Mouse (Mus musculus): ENCODE measurements around the gene Ifitm7. TPM values are rescaled to one million over a fixed set of nuclear protein-coding genes. Genes with fewer than 3 reads are reported as not detected.

The Ifitm7 gene
- total RNA-seq (2014; rRNA removed) = 0.60 TPM in 1 of 2 replicates, not detected in the other
- 0.91 and 1.0 TPM in 2 replicates for polyA plus RNA-seq (2015; fragmentation: Nextera tagmentation; extraction: Ambion mirVana)

DNA sequence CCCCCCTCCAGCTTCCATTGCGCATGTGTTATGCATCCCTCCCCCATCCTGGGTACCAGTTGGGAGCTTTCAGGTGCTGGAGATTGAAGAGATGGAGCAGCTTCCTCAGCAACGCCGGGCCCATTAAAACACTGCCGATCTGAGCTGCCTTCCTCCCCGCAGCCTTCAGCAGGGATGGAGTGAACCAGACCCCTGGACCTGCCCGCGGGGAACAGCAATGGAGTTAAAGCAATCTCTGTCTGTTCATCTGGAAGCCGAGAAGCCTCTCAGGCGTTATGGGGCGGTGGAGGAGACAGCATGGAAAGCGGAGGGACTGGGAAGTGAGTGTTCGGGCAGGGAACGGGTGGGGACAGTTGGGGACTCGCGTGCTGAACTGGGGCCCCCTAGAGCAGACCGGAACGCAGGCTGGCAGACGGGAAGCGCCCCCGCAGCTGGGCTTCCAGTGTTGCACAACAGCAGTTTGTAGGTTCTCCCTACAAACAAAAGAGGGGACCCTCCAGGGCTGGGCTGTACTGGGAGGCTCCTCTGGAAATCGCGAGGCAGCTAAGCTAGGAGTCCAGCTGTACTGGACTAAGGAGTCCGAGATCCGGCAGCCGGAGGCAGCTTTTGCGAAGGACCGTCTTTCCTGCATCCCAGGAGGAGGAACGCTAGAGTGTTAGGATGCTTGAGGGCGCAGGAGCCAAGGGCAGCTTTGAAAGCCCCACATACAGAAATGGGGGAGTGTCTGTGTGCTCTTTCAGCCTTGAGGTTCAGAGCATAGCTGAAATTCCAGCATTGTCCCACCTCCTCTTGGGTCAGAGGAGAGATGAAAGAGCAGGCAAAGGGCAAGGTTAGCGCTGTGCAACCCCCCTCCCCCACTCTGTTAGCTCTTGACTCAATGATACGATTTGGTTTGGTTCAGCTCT lies at the start of gene Ifitm7, which contains the start of gene 2900011O08Rik:
Ifitm7 (minus strand) TSS at position 315 of the 905 bp plus-strand sequence.
2900011O08Rik (plus strand) TSS at position 31 of the 905 bp plus-strand sequence.
- no peaks in the 10 kb centered on the region for H3K9me3 ChIP-seq (ENCODE audit: low read length)
- no peak for TF ChIP-seq CTCF (IDR thresholded peaks at IDR 0.05)
- H3K27ac ChIP-seq (ENCODE audit: low read depth, low read length) = peak within 1 kb of the TSS; percentile 93
- peak within 1 kb of the TSS; percentile 81 for H3K4me3 ChIP-seq (ENCODE audit: low read depth, low read length)
- no peaks in the 10 kb centered on the region for H3K36me3 ChIP-seq (ENCODE audit: insufficient read depth, low read length)
- under 1% methylated on average over 31 of the region's 31 CpGs for WGBS
- DNase-seq (ENCODE audit: low spot score) = peak; percentile 74
- peak within 1 kb of the TSS; percentile 80 for H3K9ac ChIP-seq (replicated peaks; ENCODE audit: low read length, poor library complexity, severe bottlenecking)
- H3K4me2 ChIP-seq (ENCODE audit: low read depth, low read length, poor library complexity, severe bottlenecking) = peak within 1 kb of the TSS; percentile 77
- 0 out of 2 replicates have a peak, but pooled peaks cover 9% of the 10 kb centered on the region for H3K4me1 ChIP-seq (ENCODE audit: insufficient read depth, low read length)
- peak; percentile 84 for ATAC-seq (ENCODE audit: low FRiP score)
- no peaks in the 10 kb centered on the region for H3K27me3 ChIP-seq (ENCODE audit: insufficient read depth, low read length)

DNA sequence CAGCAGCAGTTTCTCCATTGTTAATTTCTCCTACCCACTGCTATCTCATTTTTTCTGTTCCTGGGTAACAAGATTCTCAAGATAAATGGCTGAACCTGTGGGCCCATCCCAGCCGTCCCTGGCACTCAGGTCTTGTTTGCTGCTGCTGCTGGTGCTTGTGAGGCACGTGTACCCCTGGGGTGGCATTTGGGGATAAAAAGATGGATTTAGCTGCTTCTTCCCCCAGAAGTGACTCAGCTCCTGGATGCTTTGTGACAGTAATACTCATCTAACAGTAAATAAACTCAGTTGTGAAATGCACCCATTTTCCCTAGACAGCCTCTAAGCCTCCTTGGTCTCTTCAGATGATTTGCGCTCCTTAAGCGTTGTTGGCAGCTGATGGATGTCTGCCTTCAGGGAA lies 46.4 kb upstream of the Ifitm7 start:
- Histone ChIP-seq H3K36me3 (ENCODE audit: insufficient read depth, low read length) (no peaks in the 10 kb centered on the region; the same call in 1 of the 2 replicates), H3K4me3 (ENCODE audit: low read depth, low read length) (no peak overlapping the region), H3K4me2 (ENCODE audit: low read depth, low read length, poor library complexity, severe bottlenecking) (no peak overlapping the region), H3K27ac (ENCODE audit: low read depth, low read length) (no peak overlapping the region), H3K4me1 (ENCODE audit: insufficient read depth, low read length) (no peaks in the 10 kb centered on the region), H3K27me3 (ENCODE audit: insufficient read depth, low read length) (no peaks in the 10 kb centered on the region), H3K9ac (replicated peaks; ENCODE audit: low read length, poor library complexity, severe bottlenecking) (no peak overlapping the region), H3K9me3 (ENCODE audit: low read length) (no peaks in the 10 kb centered on the region)
- no peak for TF ChIP-seq CTCF (IDR thresholded peaks at IDR 0.05)
- DNase-seq (ENCODE audit: low spot score) (no peak), ATAC-seq (ENCODE audit: low FRiP score) (no peak)
- 89% methylated on average over 4 of the region's 4 CpGs for WGBS

DNA sequence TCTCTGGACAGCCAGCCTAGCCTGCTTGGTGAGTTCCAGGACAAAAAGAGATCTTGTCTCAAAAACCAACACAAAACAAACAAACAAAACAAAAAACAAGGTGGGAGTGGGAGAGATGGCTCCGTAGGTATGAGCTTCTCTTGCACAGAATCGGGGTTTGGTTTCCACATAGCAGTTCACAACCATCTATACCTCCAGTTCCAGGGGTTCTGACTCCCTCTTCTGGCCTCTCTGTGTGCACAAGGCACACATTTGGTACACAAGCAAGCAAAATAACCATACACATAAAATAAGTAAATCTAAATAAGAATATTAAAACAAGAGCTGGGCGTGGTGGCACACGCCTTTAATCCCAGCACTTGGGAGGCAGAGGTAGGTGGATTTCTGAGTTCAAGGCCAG lies 44.0 kb upstream of the Ifitm7 start:
- WGBS = 87% methylated on average over 4 of the region's 4 CpGs
- Histone ChIP-seq H3K4me2 (ENCODE audit: low read depth, low read length, poor library complexity, severe bottlenecking) (no peak overlapping the region), H3K27me3 (ENCODE audit: insufficient read depth, low read length) (no peaks in the 10 kb centered on the region), H3K9ac (replicated peaks; ENCODE audit: low read length, poor library complexity, severe bottlenecking) (no peak overlapping the region), H3K4me1 (ENCODE audit: insufficient read depth, low read length) (no peaks in the 10 kb centered on the region), H3K9me3 (ENCODE audit: low read length) (no peaks in the 10 kb centered on the region), H3K4me3 (ENCODE audit: low read depth, low read length) (no peak overlapping the region), H3K27ac (ENCODE audit: low read depth, low read length) (no peak overlapping the region), H3K36me3 (ENCODE audit: insufficient read depth, low read length) (no peaks in the 10 kb centered on the region; the same call in 1 of the 2 replicates)
- ATAC-seq (ENCODE audit: low FRiP score) (no peak), DNase-seq (ENCODE audit: low spot score) (no peak)
- peak; percentile 35 for TF ChIP-seq CTCF (IDR thresholded peaks at IDR 0.05)

DNA sequence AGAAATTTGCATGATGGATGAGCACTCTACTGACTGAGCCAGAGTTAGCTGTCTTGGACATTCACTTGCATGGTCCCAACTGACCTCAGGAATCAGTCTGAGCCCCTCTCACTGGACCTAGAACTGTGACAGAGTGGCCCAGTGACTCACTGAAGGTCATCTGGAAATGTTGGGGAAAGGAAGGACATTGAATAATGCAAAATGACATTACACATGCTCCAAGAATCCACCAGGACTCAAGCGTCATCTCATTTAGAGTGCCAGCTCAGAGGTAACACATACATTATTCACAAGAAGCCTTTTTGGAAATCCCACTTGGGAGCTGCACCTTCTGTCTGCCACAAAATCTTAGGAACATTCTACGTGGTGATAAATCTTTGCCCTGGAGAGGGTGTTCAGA lies 43.2 kb upstream of the Ifitm7 start:
- no peak for DNase-seq (ENCODE audit: low spot score)
- TF ChIP-seq CTCF (IDR thresholded peaks at IDR 0.05) = no peak
- Histone ChIP-seq H3K4me1 (ENCODE audit: insufficient read depth, low read length) (no peaks in the 10 kb centered on the region), H3K4me2 (ENCODE audit: low read depth, low read length, poor library complexity, severe bottlenecking) (no peak overlapping the region), H3K27ac (ENCODE audit: low read depth, low read length) (no peak overlapping the region), H3K4me3 (ENCODE audit: low read depth, low read length) (no peak overlapping the region), H3K36me3 (ENCODE audit: insufficient read depth, low read length) (no peaks in the 10 kb centered on the region; the same call in 1 of the 2 replicates), H3K9me3 (ENCODE audit: low read length) (no peaks in the 10 kb centered on the region), H3K9ac (replicated peaks; ENCODE audit: low read length, poor library complexity, severe bottlenecking) (no peak overlapping the region), H3K27me3 (ENCODE audit: insufficient read depth, low read length) (no peaks in the 10 kb centered on the region)
- ATAC-seq (ENCODE audit: low FRiP score) = no peak
- WGBS = 54% methylated on average over 2 of the region's 2 CpGs

DNA sequence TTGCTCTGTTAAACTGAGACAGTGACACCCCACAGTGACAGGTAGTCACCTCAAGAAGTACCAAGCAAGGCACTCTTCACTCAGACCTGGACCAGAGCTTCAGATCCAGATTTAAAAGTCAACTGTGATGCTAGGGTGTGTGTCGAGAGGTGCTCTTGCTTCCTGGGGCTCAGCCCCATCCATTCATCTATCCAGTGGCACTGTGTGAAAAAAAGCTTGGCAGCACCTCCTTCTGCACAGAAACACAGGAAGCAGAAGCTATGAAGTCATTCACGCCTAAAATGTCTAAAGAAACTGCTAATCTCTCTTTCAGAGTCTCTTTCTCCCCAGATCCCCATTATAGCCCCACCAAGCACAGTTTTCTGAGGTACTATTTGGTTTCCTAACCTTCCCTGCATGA lies 42.4 kb upstream of the Ifitm7 start:
- H3K4me1 ChIP-seq (ENCODE audit: insufficient read depth, low read length) = no peaks in the 10 kb centered on the region
- no peaks in the 10 kb centered on the region; the same call in 1 of the 2 replicates for H3K36me3 ChIP-seq (ENCODE audit: insufficient read depth, low read length)
- no peak overlapping the region for H3K4me2 ChIP-seq (ENCODE audit: low read depth, low read length, poor library complexity, severe bottlenecking)
- H3K4me3 ChIP-seq (ENCODE audit: low read depth, low read length) = no peak overlapping the region
- 62% methylated on average over 2 of the region's 2 CpGs for WGBS
- DNase-seq (ENCODE audit: low spot score) (no peak), ATAC-seq (ENCODE audit: low FRiP score) (no peak)
- H3K27me3 ChIP-seq (ENCODE audit: insufficient read depth, low read length) = no peaks in the 10 kb centered on the region
- TF ChIP-seq CTCF (IDR thresholded peaks at IDR 0.05) = no peak
- H3K27ac ChIP-seq (ENCODE audit: low read depth, low read length) = no peak overlapping the region
- H3K9me3 ChIP-seq (ENCODE audit: low read length) = no peaks in the 10 kb centered on the region
- no peak overlapping the region for H3K9ac ChIP-seq (replicated peaks; ENCODE audit: low read length, poor library complexity, severe bottlenecking)

All from midbrain, postnatal 0 days (tissue).